Mouse (Mus musculus): ENCODE results near the gene Pik3c2b.

GRCm38 (mm10) chr1:133047575-133047974 is 2.1 kb downstream of the Pik3c2b start:
- no peak for TF ChIP-seq CTCF (IDR thresholded peaks at IDR 0.05; ENCODE audit: low read depth)
- no peak for TF ChIP-seq EP300 (IDR thresholded peaks at IDR 0.05; ENCODE audit: low read depth)
